Mouse (Mus musculus): ENCODE results near the gene Gm9999. TPM values are rescaled to one million over a fixed set of nuclear protein-coding genes. Genes with fewer than 3 reads are reported as not detected.

Gm9999 gene
- polyA plus RNA-seq (2014; fragmentation: Nextera tagmentation; extraction: Ambion mirVana): not detected in 2 replicates

- Histone ChIP-seq H3K4me1 (ENCODE audit: control insufficient read depth, insufficient read depth, low read length) (no peaks in the 10 kb centered on the region), H3K27ac (replicated peaks; ENCODE audit: low read depth, low read length) (no peak within 1 kb of the TSS), H3K4me3 (ENCODE audit: low read depth, low read length) (no peak within 1 kb of the TSS), H3K9ac (ENCODE audit: low read length) (no peak within 1 kb of the TSS), H3K36me3 (ENCODE audit: control insufficient read depth, insufficient read depth, low read length) (no peaks in the 10 kb centered on the region), H3K9me3 (ENCODE audit: control insufficient read depth, low read length) (no peaks in the 10 kb centered on the region), H3K4me2 (ENCODE audit: low read depth, severe bottlenecking) (no peak within 1 kb of the TSS), H3K27me3 (ENCODE audit: control insufficient read depth, insufficient read depth, low read length) (no peaks in the 10 kb centered on the region)
- ATAC-seq (ENCODE audit: insufficient number of reproducible peaks, low FRiP score, low TSS enrichment, low read depth) (no peak), DNase-seq (ENCODE audit: low spot score) (no peak)
- 95% methylated on average over 3 of the region's 3 CpGs for WGBS
Measured at GRCm38 (mm10) chr7:46983280-46983679, at the start of gene Gm9999. TSS of gene Gm9999 (plus strand) at chr7:46983580.

GRCm38 (mm10) chr7:46934788-46935187 lies 48.6 kb upstream of the Gm9999 start:
- Histone ChIP-seq H3K4me2 (ENCODE audit: low read depth, severe bottlenecking) (no peak overlapping the region), H3K36me3 (ENCODE audit: control insufficient read depth, insufficient read depth, low read length) (peaks cover 4% of the 10 kb centered on the region; the same call in 1 of the 2 replicates), H3K4me3 (ENCODE audit: low read depth, low read length) (no peak overlapping the region), H3K27me3 (ENCODE audit: control insufficient read depth, insufficient read depth, low read length) (no peaks in the 10 kb centered on the region), H3K27ac (replicated peaks; ENCODE audit: low read depth, low read length) (no peak overlapping the region), H3K4me1 (ENCODE audit: control insufficient read depth, insufficient read depth, low read length) (no peaks in the 10 kb centered on the region), H3K9me3 (ENCODE audit: control insufficient read depth, low read length) (no peaks in the 10 kb centered on the region), H3K9ac (ENCODE audit: low read length) (no peak overlapping the region)
- 81% methylated on average over 8 of the region's 8 CpGs for WGBS
- ATAC-seq (ENCODE audit: insufficient number of reproducible peaks, low FRiP score, low TSS enrichment, low read depth) (no peak), DNase-seq (ENCODE audit: low spot score) (no peak)

GRCm38 (mm10) chr7:46935847-46936246 lies 47.5 kb upstream of the Gm9999 start:
- H3K9ac ChIP-seq (ENCODE audit: low read length): no peak overlapping the region
- peaks cover under 1% of the 10 kb centered on the region; the same call in 1 of the 2 replicates for H3K36me3 ChIP-seq (ENCODE audit: control insufficient read depth, insufficient read depth, low read length)
- H3K4me3 ChIP-seq (ENCODE audit: low read depth, low read length): no peak overlapping the region
- no peaks in the 10 kb centered on the region for H3K4me1 ChIP-seq (ENCODE audit: control insufficient read depth, insufficient read depth, low read length)
- H3K27ac ChIP-seq (replicated peaks; ENCODE audit: low read depth, low read length): no peak overlapping the region
- H3K9me3 ChIP-seq (ENCODE audit: control insufficient read depth, low read length): no peaks in the 10 kb centered on the region
- no peaks in the 10 kb centered on the region for H3K27me3 ChIP-seq (ENCODE audit: control insufficient read depth, insufficient read depth, low read length)
- no peak for DNase-seq (ENCODE audit: low spot score)
- no peak for ATAC-seq (ENCODE audit: insufficient number of reproducible peaks, low FRiP score, low TSS enrichment, low read depth)
- H3K4me2 ChIP-seq (ENCODE audit: low read depth, severe bottlenecking): no peak overlapping the region
- WGBS: 56% methylated on average over 4 of the region's 4 CpGs

- Histone ChIP-seq H3K27ac (replicated peaks; ENCODE audit: low read depth, low read length) (no peak within 1 kb of the TSS), H3K4me3 (ENCODE audit: low read depth, low read length) (peak within 1 kb of the TSS; percentile 69), H3K27me3 (ENCODE audit: control insufficient read depth, insufficient read depth, low read length) (no peaks in the 10 kb centered on the region), H3K4me1 (ENCODE audit: control insufficient read depth, insufficient read depth, low read length) (no peaks in the 10 kb centered on the region), H3K4me2 (ENCODE audit: low read depth, severe bottlenecking) (peak within 1 kb of the TSS; percentile 65), H3K9ac (ENCODE audit: low read length) (peak within 1 kb of the TSS; percentile 72), H3K9me3 (ENCODE audit: control insufficient read depth, low read length) (no peaks in the 10 kb centered on the region), H3K36me3 (ENCODE audit: control insufficient read depth, insufficient read depth, low read length) (no peaks in the 10 kb centered on the region)
- 2% methylated on average over 51 of the region's 51 CpGs for WGBS
- ATAC-seq (ENCODE audit: insufficient number of reproducible peaks, low FRiP score, low TSS enrichment, low read depth): peak; percentile 92
- peak; percentile 98 for DNase-seq (ENCODE audit: low spot score)
Measured at GRCm38 (mm10) chr7:46957831-46958691, 25.3 kb upstream of the Gm9999 start, which contains the start of gene Uevld. TSS of gene Uevld (minus strand) at chr7:46958527.

- no peaks in the 10 kb centered on the region for H3K27me3 ChIP-seq (ENCODE audit: control insufficient read depth, insufficient read depth, low read length)
- H3K4me2 ChIP-seq (ENCODE audit: low read depth, severe bottlenecking): peak overlapping the region; percentile 65
- H3K9ac ChIP-seq (ENCODE audit: low read length): no peak overlapping the region
- no peak for DNase-seq (ENCODE audit: low spot score)
- ATAC-seq (ENCODE audit: insufficient number of reproducible peaks, low FRiP score, low TSS enrichment, low read depth): 0 out of 2 replicates have a peak, but pooled peaks have one; percentile 19
- no peak overlapping the region for H3K27ac ChIP-seq (replicated peaks; ENCODE audit: low read depth, low read length)
- WGBS: 20% methylated on average over 9 of the region's 9 CpGs
- H3K4me3 ChIP-seq (ENCODE audit: low read depth, low read length): peak overlapping the region; percentile 69
- H3K36me3 ChIP-seq (ENCODE audit: control insufficient read depth, insufficient read depth, low read length): no peaks in the 10 kb centered on the region
- no peaks in the 10 kb centered on the region for H3K4me1 ChIP-seq (ENCODE audit: control insufficient read depth, insufficient read depth, low read length)
- no peaks in the 10 kb centered on the region for H3K9me3 ChIP-seq (ENCODE audit: control insufficient read depth, low read length)
Measured at GRCm38 (mm10) chr7:46958853-46959252, 24.5 kb upstream of the Gm9999 start.

- Histone ChIP-seq H3K9me3 (ENCODE audit: control insufficient read depth, low read length) (no peaks in the 10 kb centered on the region), H3K4me3 (ENCODE audit: low read depth, low read length) (no peak overlapping the region), H3K27ac (replicated peaks; ENCODE audit: low read depth, low read length) (no peak overlapping the region), H3K9ac (ENCODE audit: low read length) (no peak overlapping the region), H3K4me1 (ENCODE audit: control insufficient read depth, insufficient read depth, low read length) (no peaks in the 10 kb centered on the region), H3K36me3 (ENCODE audit: control insufficient read depth, insufficient read depth, low read length) (no peaks in the 10 kb centered on the region), H3K4me2 (ENCODE audit: low read depth, severe bottlenecking) (no peak overlapping the region), H3K27me3 (ENCODE audit: control insufficient read depth, insufficient read depth, low read length) (no peaks in the 10 kb centered on the region)
- WGBS: 65% methylated on average over 3 of the region's 3 CpGs
- DNase-seq (ENCODE audit: low spot score) (no peak), ATAC-seq (ENCODE audit: insufficient number of reproducible peaks, low FRiP score, low TSS enrichment, low read depth) (no peak)
Measured at GRCm38 (mm10) chr7:46960991-46961390, 22.4 kb upstream of the Gm9999 start.

GRCm38 (mm10) chr7:46962132-46962531 lies 21.2 kb upstream of the Gm9999 start:
- DNase-seq (ENCODE audit: low spot score) (no peak), ATAC-seq (ENCODE audit: insufficient number of reproducible peaks, low FRiP score, low TSS enrichment, low read depth) (no peak)
- H3K9me3 ChIP-seq (ENCODE audit: control insufficient read depth, low read length): no peaks in the 10 kb centered on the region
- no peak overlapping the region for H3K9ac ChIP-seq (ENCODE audit: low read length)
- H3K36me3 ChIP-seq (ENCODE audit: control insufficient read depth, insufficient read depth, low read length): no peaks in the 10 kb centered on the region
- H3K4me1 ChIP-seq (ENCODE audit: control insufficient read depth, insufficient read depth, low read length): no peaks in the 10 kb centered on the region
- H3K4me2 ChIP-seq (ENCODE audit: low read depth, severe bottlenecking): no peak overlapping the region
- H3K27ac ChIP-seq (replicated peaks; ENCODE audit: low read depth, low read length): no peak overlapping the region
- no peak overlapping the region for H3K4me3 ChIP-seq (ENCODE audit: low read depth, low read length)
- no peaks in the 10 kb centered on the region for H3K27me3 ChIP-seq (ENCODE audit: control insufficient read depth, insufficient read depth, low read length)

GRCm38 (mm10) chr7:46962806-46963618 lies 20.4 kb upstream of the Gm9999 start:
- no peak overlapping the region for H3K4me3 ChIP-seq (ENCODE audit: low read depth, low read length)
- H3K9me3 ChIP-seq (ENCODE audit: control insufficient read depth, low read length): no peaks in the 10 kb centered on the region
- ATAC-seq (ENCODE audit: insufficient number of reproducible peaks, low FRiP score, low TSS enrichment, low read depth) (peak; percentile 80), DNase-seq (ENCODE audit: low spot score) (peak; percentile 80)
- H3K27me3 ChIP-seq (ENCODE audit: control insufficient read depth, insufficient read depth, low read length): no peaks in the 10 kb centered on the region
- H3K4me1 ChIP-seq (ENCODE audit: control insufficient read depth, insufficient read depth, low read length): no peaks in the 10 kb centered on the region
- no peak overlapping the region for H3K9ac ChIP-seq (ENCODE audit: low read length)
- WGBS: 1% methylated on average over 9 of the region's 9 CpGs
- H3K27ac ChIP-seq (replicated peaks; ENCODE audit: low read depth, low read length): no peak overlapping the region
- H3K4me2 ChIP-seq (ENCODE audit: low read depth, severe bottlenecking): no peak overlapping the region
- H3K36me3 ChIP-seq (ENCODE audit: control insufficient read depth, insufficient read depth, low read length): no peaks in the 10 kb centered on the region
